Mouse (Mus musculus) cerebellum, postnatal 25 days (tissue): ENCODE results near the gene Ankrd22.

ENCODE experiments used
- DNase-seq, 2 experiments: peaks; one replicate each; pipeline ENCODE4 v3.0.0; 2021; ENCODE audit warnings: mixed read lengths in 2 of 2

The Ankrd22 gene

DNA sequence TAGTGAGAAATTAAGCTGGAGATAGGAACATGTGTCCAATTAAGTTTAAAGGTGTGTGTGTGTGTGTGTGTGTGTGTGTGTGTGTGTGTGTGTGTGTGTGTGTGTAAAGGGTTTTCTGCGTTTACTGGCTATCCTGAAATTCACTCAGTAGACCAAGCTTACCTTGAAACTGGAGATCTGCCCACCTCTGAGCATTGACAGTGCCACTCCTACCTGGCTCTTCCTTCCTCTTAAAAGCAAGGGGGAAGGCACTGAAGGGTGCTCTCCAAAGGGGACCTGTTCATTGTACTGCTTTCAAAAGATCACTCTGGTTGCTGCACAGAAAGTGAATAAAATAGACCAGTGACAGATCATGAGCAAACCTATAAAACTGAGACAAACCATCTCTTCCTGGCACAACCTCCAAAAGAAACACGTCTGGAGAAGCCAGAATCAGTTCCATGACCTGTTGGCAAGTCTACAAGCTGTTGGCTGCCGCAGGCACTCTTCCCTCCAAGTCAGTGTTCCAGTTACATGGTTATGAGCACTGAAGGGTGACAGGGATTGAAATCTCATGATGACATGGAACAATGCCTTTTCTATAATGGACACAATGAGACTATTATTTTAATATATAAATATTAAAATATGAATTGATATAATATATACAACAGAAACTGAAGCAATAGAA, 76.7 kb downstream of the Ankrd22 start:
- DNase-seq, result peak; percentile 21 to 43

DNA sequence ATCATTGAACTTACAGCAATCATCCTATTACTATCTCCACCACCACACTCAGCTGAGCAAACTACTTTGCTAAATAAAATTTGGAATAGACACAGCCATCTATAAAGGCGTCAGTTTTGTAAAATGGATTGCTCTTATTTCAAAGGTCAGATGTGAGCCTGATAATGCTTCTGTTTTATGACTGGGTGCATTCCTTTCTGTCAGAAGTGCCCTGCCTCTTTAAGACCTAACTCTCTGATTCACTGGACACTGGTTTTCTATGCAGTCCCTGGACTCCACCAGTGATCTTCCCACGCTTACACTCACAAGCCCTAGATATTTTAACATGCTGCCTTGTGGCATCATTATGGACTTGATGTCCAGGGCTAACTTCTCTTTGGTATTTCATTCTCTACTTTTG, 87.7 kb downstream of the Ankrd22 start:
- DNase-seq, result no peak

DNA sequence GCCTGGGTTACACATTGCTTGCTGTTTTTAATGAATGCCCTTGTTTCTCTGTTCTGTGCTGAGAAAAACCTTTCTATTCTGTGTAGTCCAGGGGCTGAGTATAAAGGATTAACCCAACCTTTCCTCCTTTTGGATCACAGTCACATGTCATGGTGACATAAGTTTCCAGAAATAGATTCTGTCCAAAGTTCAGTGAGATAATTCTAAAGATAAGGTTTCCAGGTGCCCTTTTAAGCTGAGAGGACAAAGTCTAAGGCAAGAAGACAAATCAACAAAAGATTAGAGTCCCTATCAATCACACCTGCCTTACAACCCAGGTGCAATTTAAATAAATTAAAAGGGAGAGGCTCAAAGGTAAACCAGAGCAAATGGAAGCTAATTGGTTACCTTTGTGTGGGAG, 91.6 kb downstream of the Ankrd22 start:
- DNase-seq, result no peak
